Mouse (Mus musculus) spleen, adult 2 months (tissue): Measurements from ENCODE around the gene Ptprh. TPM values are rescaled to one million over a fixed set of nuclear protein-coding genes. Genes with fewer than 3 reads are reported as not detected.

Experiments
- DNase-seq, 2 experiments: peaks; one replicate each; pipeline versions ENCODE4 v3.0.0 to v3.0.0-alpha.2; 2012 to 2021; ENCODE audit warnings: low spot score in 2 of 2, low read depth in 1 of 2
- H3K27ac ChIP-seq: fragments of 200-500 bp; 2 replicates; pipeline ENCODE4 v1.5.1; 2012; ENCODE audit warnings: low read length, inconsistent platforms; ENCODE audit not compliant: insufficient read depth
- H3K27me3 ChIP-seq: fragments of 200-500 bp; 2 replicates; pipeline ENCODE4 v1.6.1; 2012; ENCODE audit warnings: mild to moderate bottlenecking, moderate library complexity, low read length, inconsistent platforms; ENCODE audit not compliant: control insufficient read depth, insufficient read depth
- H3K36me3 ChIP-seq: fragments of 200-500 bp; 2 replicates; pipeline ENCODE4 v1.6.1; 2012; ENCODE audit warnings: mild to moderate bottlenecking, low read length, inconsistent platforms; ENCODE audit not compliant: control insufficient read depth, insufficient read depth
- H3K4me1 ChIP-seq: fragments of 200-500 bp; 2 replicates; pipeline ENCODE4 v1.6.1; 2011; ENCODE audit warnings: inconsistent platforms; ENCODE audit not compliant: control insufficient read depth, insufficient read depth, insufficient read length
- H3K4me3 ChIP-seq: fragments of 200-500 bp; 2 replicates; pipeline ENCODE4 v1.5.1; 2011; ENCODE audit warnings: mild to moderate bottlenecking, inconsistent platforms; ENCODE audit not compliant: insufficient read depth, insufficient read length; ENCODE audit errors: extremely low read depth
- CTCF ChIP-seq: fragments of 200-500 bp; IDR thresholded peaks from 2 replicates; pipeline ENCODE4 v1.5.1; 2011; ENCODE audit warnings: mild to moderate bottlenecking, inconsistent platforms; ENCODE audit not compliant: insufficient read depth, insufficient read length, insufficient replicate concordance; ENCODE audit errors: extremely low read depth
- POLR2A ChIP-seq: fragments of 200-500 bp; IDR thresholded peaks from 2 replicates; pipeline ENCODE4 v1.6.1; 2011; ENCODE audit warnings: low read depth, low read length, inconsistent platforms
- WGBS: fragments of 180-500 bp; shearing (Covaris S2); methylation state at CpG from one replicate; pipeline ENCODE4 v1.1.7; 2018; 5-methylcytosine and 5-hydroxymethylcytosine counted together
- polyA plus RNA-seq: library from polyadenylated mRNA; depleted of rRNA; stranded (reverse); fragments of >200 nt; gene quantifications from 2 replicates; pipeline ENCODE4 v1.2.3, GENCODE M21; 2012; rRNA removed

Ptprh gene
- 0.07 and 0.11 TPM in 2 replicates for polyA plus RNA-seq

GRCm38 (mm10) chr7:4603873-4604272 is at the start of gene Ptprh:
TSS of gene Ptprh (minus strand) at chr7:4604041.
- WGBS, result 74% methylated on average over 6 of the region's 6 CpGs
- no peaks in the 10 kb centered on the region for H3K36me3 ChIP-seq
- no peak for TF ChIP-seq CTCF
- TF ChIP-seq POLR2A, result no peak
- H3K27me3 ChIP-seq, result no peaks in the 10 kb centered on the region
- H3K4me3 ChIP-seq, result no peak within 1 kb of the TSS
- DNase-seq, result no peak
- no peaks in the 10 kb centered on the region for H3K4me1 ChIP-seq
- no peak within 1 kb of the TSS for H3K27ac ChIP-seq

GRCm38 (mm10) chr7:4653351-4653750 is 49.5 kb upstream of the Ptprh start:
- H3K4me3 ChIP-seq, result peak overlapping the region; percentile 38; the same call in 1 of the 2 replicates
- no peak for DNase-seq
- peak overlapping the region; percentile 96 for H3K27ac ChIP-seq
- TF ChIP-seq POLR2A, result no peak
- TF ChIP-seq CTCF, result no peak
- no peaks in the 10 kb centered on the region for H3K36me3 ChIP-seq
- no peaks in the 10 kb centered on the region for H3K27me3 ChIP-seq
- peaks cover 44% of the 10 kb centered on the region for H3K4me1 ChIP-seq
- 10% methylated on average over 5 of the region's 5 CpGs for WGBS

- Histone ChIP-seq H3K4me3 (no peak overlapping the region), H3K27ac (peak overlapping the region; percentile 96), H3K27me3 (no peaks in the 10 kb centered on the region), H3K4me1 (peaks cover 49% of the 10 kb centered on the region), H3K36me3 (no peaks in the 10 kb centered on the region)
- WGBS, result 33% methylated on average over 5 of the region's 5 CpGs
- TF ChIP-seq CTCF (no peak), POLR2A (no peak)
- DNase-seq, result no peak
Observed at GRCm38 (mm10) chr7:4652726-4653125, 48.9 kb upstream of the Ptprh start.

- DNase-seq, result peak; percentile 39 to 48
- Histone ChIP-seq H3K27me3 (no peaks in the 10 kb centered on the region), H3K4me3 (peak overlapping the region; percentile 6; the same call in 1 of the 2 replicates), H3K36me3 (0 out of 2 replicates have a peak, but pooled peaks cover under 1% of the 10 kb centered on the region), H3K4me1 (peaks cover 51% of the 10 kb centered on the region), H3K27ac (peak overlapping the region; percentile 74)
- WGBS, result 13% methylated on average over 8 of the region's 8 CpGs
- no peak for TF ChIP-seq POLR2A
- TF ChIP-seq CTCF, result no peak
Observed at GRCm38 (mm10) chr7:4651581-4651980, 47.7 kb upstream of the Ptprh start.

- DNase-seq, result no peak
- peak overlapping the region; percentile 11; the same call in 1 of the 2 replicates for H3K27ac ChIP-seq
- TF ChIP-seq CTCF, result no peak
- no peak for TF ChIP-seq POLR2A
- 69% methylated on average over 2 of the region's 2 CpGs for WGBS
- H3K4me1 ChIP-seq, result peaks cover 29% of the 10 kb centered on the region
- H3K27me3 ChIP-seq, result no peaks in the 10 kb centered on the region
- peaks cover 27% of the 10 kb centered on the region for H3K36me3 ChIP-seq
- no peak overlapping the region for H3K4me3 ChIP-seq
Observed at GRCm38 (mm10) chr7:4647992-4648391, 44.2 kb upstream of the Ptprh start.

- Histone ChIP-seq H3K36me3 (peaks cover 32% of the 10 kb centered on the region), H3K27ac (no peak overlapping the region), H3K27me3 (no peaks in the 10 kb centered on the region), H3K4me1 (peaks cover 22% of the 10 kb centered on the region), H3K4me3 (no peak overlapping the region)
- DNase-seq, result peak; percentile 41 to 59
- 22% methylated on average over 6 of the region's 6 CpGs for WGBS
- no peak for TF ChIP-seq POLR2A
- TF ChIP-seq CTCF, result no peak
Observed at GRCm38 (mm10) chr7:4647291-4647690, 43.5 kb upstream of the Ptprh start.

GRCm38 (mm10) chr7:4646806-4647205 is 43.0 kb upstream of the Ptprh start:
- WGBS, result 84% methylated on average over 3 of the region's 3 CpGs
- no peak overlapping the region for H3K4me3 ChIP-seq
- H3K4me1 ChIP-seq, result peaks cover 21% of the 10 kb centered on the region; the same call in 1 of the 2 replicates
- H3K27ac ChIP-seq, result no peak overlapping the region
- no peak for TF ChIP-seq CTCF
- no peak for DNase-seq
- H3K36me3 ChIP-seq, result peaks cover 37% of the 10 kb centered on the region
- no peaks in the 10 kb centered on the region for H3K27me3 ChIP-seq
